Mouse (Mus musculus) intestine, embryonic 15.5 days (tissue): ENCODE measurements around the gene Gabpb1. TPM values are rescaled to one million over a fixed set of nuclear protein-coding genes. Genes with fewer than 3 reads are reported as not detected.
"Not testable (repeated sequence)": the region's sequence is repeated elsewhere in the genome, so short reads cannot be mapped to it uniquely, and the experiment has no call there.

Experiments
- ATAC-seq: fragments of 200-750 bp; cut with Nextera tagmentation; 2 replicates; pipeline ENCODE4 v1.8.0; 2017; ENCODE audit warnings: moderate TSS enrichment, moderate library complexity
- H3K27ac ChIP-seq: fragments of 300-500 bp; sonication (generic); 2 replicates; pipeline ENCODE4 v1.5.1; 2015; ENCODE audit warnings: mild to moderate bottlenecking, inconsistent platforms
- H3K27me3 ChIP-seq: fragments of 300-500 bp; sonication (generic); replicated peaks from 2 replicates; pipeline ENCODE4 v1.6.1; 2015; ENCODE audit warnings: inconsistent platforms
- H3K36me3 ChIP-seq: fragments of 300-500 bp; sonication (generic); 2 replicates; pipeline ENCODE4 v1.6.1; 2015; ENCODE audit warnings: inconsistent platforms
- H3K4me1 ChIP-seq: fragments of 300-500 bp; sonication (generic); replicated peaks from 2 replicates; pipeline ENCODE4 v1.6.1; 2015; ENCODE audit warnings: inconsistent platforms
- H3K4me2 ChIP-seq: fragments of 300-500 bp; sonication (generic); replicated peaks from 2 replicates; pipeline ENCODE4 v1.6.1; 2015; ENCODE audit warnings: mild to moderate bottlenecking, inconsistent platforms
- H3K4me3 ChIP-seq: fragments of 300-500 bp; sonication (generic); replicated peaks from 2 replicates; pipeline ENCODE4 v1.5.1; 2015; ENCODE audit warnings: inconsistent platforms
- H3K9ac ChIP-seq: fragments of 300-500 bp; sonication (generic); 2 replicates; pipeline ENCODE4 v1.6.1; 2015; ENCODE audit warnings: inconsistent platforms
- H3K9me3 ChIP-seq: fragments of 300-500 bp; sonication (generic); 2 replicates; pipeline ENCODE4 v1.6.1; 2016; ENCODE audit warnings: inconsistent platforms
- WGBS: fragments of 180-500 bp; shearing (Covaris S2); methylation state at CpG from one replicate; pipeline ENCODE4 v1.1.7; 2015; 5-methylcytosine and 5-hydroxymethylcytosine counted together
- polyA plus RNA-seq: library from polyadenylated mRNA; unstranded; fragments of >200 nt; fragmentation: Nextera tagmentation; extraction: Ambion mirVana; gene quantifications from 2 replicates; pipeline ENCODE4 v1.2.1, GENCODE M21; 2015

Gabpb1 gene
- polyA plus RNA-seq, 1 experiment from 2014 or later, result 39.6 TPM

DNA sequence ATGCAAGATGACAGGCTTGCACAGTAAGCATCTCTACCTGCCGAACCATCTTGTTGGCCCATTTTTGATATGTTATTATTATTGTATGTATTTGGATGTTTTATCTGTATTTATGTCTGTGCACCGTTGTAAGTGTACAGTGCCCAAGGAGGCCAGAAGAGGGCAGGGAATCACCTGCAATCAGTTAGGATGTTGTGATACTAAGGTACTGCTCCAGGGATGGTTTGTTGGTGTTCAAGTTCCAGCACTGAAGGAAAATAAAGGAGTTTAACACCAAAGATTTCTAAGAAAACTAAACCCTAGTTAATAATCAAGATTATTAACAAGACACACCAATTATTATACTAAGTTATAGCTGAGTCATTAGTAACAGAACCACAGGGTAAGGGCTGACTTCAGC lies 43.0 kb downstream of the Gabpb1 start:
- Histone ChIP-seq H3K27ac (no peak overlapping the region), H3K9ac (no peak overlapping the region), H3K4me2 (no peak overlapping the region), H3K36me3 (peaks cover 1% of the 10 kb centered on the region; the same call in 1 of the 2 replicates), H3K9me3 (no peaks in the 10 kb centered on the region), H3K4me1 (no peaks in the 10 kb centered on the region), H3K27me3 (no peaks in the 10 kb centered on the region), H3K4me3 (no peak overlapping the region)
- WGBS, result 86% methylated on average over 2 of the region's 2 CpGs
- no peak for ATAC-seq

DNA sequence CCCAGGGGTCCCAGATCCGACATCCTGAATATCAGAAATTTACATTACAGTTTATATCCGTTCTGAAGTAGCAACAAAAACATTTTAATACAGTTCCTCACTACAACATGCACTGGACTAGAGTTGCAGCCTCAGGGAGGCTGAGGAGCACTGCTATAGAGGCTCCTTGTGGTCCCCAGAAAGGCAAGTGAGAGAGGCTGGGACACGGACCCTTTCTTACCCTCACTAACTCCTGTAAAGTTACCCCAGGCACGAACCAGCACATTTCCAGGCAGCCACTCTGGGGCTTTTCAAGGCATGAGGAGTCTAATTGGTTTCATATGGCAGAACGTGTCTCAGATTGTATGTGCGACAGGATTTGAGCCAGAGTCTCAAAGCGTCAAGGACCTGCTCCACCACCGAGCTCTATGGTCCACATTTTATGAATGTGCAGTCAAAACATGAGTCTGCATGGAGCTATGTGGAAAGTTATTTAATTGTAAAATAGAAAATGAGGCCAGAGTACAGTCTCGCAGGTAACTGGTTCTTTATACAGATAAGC lies 47.6 kb downstream of the Gabpb1 start:
- ATAC-seq, result no peak

DNA sequence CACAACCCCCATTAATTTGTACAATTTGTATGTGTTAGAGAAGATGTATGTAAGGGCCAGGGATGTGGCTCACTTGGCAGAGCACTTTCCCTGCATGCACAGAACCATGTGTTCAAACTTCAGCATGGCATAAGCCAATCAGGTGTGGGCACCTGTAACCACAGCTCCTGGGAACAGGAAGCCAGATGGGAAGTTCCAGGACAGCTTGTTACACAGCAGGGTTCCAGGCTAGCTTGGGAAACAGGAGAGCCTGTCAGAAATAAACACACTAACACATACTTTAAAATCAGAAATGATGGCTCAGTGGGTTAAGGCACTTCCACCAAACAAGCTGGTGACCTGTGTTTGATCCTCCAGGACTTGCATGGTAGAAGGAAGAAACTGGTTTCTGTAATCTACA lies 53.0 kb downstream of the Gabpb1 start:
- ATAC-seq, result no peak
- no peaks in the 10 kb centered on the region for H3K9me3 ChIP-seq

More for the DNA sequence above, 47.6 kb downstream of the Gabpb1 start:
- no peaks in the 10 kb centered on the region for H3K9me3 ChIP-seq
- H3K27me3 ChIP-seq, result no peaks in the 10 kb centered on the region
- H3K27ac ChIP-seq, result no peak overlapping the region
- 88% methylated on average over 9 of the region's 9 CpGs for WGBS
- H3K4me3 ChIP-seq, result no peak overlapping the region
- H3K36me3 ChIP-seq, result no peaks in the 10 kb centered on the region
- H3K9ac ChIP-seq, result no peak overlapping the region
- H3K4me2 ChIP-seq, result no peak overlapping the region
- no peaks in the 10 kb centered on the region for H3K4me1 ChIP-seq

DNA sequence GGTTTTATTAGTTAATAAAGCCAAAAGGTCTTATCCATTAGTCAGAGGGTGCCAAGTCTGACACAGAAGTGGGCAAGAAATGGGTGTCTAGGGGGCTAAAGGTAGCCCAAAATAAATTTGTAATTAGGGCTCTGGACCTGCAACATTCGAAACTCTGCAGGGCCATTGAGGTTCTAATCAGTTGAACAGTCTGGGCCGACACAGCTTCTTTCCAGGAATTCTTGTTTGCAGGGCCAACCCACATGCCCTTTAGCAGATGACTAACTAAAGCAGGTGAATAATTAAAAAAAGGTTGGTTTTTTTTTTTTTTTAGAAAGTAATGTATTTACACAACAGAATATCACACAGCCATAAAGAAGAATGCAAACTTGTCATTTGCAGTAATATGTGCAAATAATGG lies 53.7 kb downstream of the Gabpb1 start:
- H3K4me3 ChIP-seq, result no peak overlapping the region
- no peaks in the 10 kb centered on the region for H3K4me1 ChIP-seq
- no peaks in the 10 kb centered on the region for H3K27me3 ChIP-seq
- H3K27ac ChIP-seq, result no peak overlapping the region
- ATAC-seq, result no peak
- WGBS, result 76% methylated on average over 2 of the region's 2 CpGs
- no peak overlapping the region for H3K9ac ChIP-seq
- no peak overlapping the region for H3K4me2 ChIP-seq
- H3K36me3 ChIP-seq, result no peaks in the 10 kb centered on the region
- no peaks in the 10 kb centered on the region for H3K9me3 ChIP-seq

More for the DNA sequence above, 53.0 kb downstream of the Gabpb1 start:
- Histone ChIP-seq H3K9ac (no peak overlapping the region), H3K27me3 (no peaks in the 10 kb centered on the region), H3K4me3 (no peak overlapping the region), H3K4me2 (no peak overlapping the region), H3K36me3 (no peaks in the 10 kb centered on the region), H3K27ac (no peak overlapping the region), H3K4me1 (no peaks in the 10 kb centered on the region)

DNA sequence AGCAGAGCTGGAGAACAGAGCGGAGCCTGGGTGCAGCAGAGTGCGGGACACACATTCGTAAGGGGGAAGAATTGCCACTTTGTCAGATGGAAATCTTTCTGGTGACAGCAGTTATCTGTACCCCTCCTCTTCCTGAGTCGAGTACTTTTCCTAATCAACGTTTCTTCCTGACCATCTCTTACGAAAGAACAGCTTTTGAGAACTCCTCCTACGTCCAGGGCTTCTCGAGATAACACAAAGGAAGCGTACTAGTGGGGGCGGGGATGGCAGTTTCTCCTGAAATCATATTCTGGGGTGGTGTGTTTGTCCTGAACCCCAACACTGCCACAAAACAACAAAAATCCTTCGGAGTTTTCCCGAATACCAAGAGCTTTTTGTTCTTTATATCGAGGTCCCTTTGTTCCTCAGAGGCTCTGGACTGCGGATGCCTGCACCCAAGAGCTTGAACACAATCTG lies 56.9 kb downstream of the Gabpb1 start, which contains the start of gene Hdc:
Hdc (minus strand) TSS at position 51 of the 456 bp plus-strand sequence.
- no peak for ATAC-seq
- Histone ChIP-seq H3K4me2 (no peak within 1 kb of the TSS), H3K4me3 (no peak within 1 kb of the TSS)

DNA sequence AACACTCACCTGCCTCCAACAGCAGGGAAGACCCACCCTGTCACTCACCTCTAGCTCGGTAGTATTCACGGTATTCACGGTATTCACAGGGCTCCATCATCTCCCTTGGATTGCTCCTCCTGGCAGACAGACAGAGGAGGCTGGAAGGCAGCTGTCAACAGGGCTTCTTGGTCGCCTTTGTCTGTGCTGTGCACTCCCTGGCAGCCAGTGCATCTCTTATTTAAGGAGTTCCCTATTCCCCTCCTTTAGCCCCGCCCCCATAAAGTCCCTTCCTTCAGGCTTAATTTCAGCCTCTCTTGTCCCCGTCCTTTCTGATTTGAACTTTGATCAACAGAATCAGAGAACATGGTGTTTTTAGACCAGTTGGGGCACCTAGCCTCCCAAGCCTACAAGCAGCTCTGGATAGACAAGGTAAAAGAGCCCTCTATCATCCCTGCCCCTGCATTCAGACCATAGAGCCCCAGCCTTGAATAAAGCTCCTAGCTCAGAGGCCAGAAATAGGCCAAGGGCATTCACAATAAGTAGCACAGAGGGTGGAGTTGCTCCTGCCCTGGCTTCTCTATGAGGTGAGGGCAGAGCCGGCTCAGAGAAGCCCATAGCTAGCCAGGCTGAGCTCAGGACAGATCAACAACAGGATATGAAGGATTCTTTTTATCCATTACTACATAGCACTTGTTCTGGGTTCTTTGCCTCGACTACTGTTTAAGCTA lies 57.5 kb downstream of the Gabpb1 start:
- Histone ChIP-seq H3K9ac (no peak overlapping the region), H3K27ac (no peak overlapping the region), H3K4me2 (no peak overlapping the region), H3K4me1 (no peaks in the 10 kb centered on the region), H3K27me3 (no peaks in the 10 kb centered on the region), H3K9me3 (no peaks in the 10 kb centered on the region), H3K36me3 (no peaks in the 10 kb centered on the region), H3K4me3 (no peak overlapping the region)
- WGBS, result 26% methylated on average over 8 of the region's 8 CpGs
- ATAC-seq, result no peak

More for the DNA sequence above, 56.9 kb downstream of the Gabpb1 start, which contains the start of gene Hdc:
- Histone ChIP-seq H3K27me3 (no peaks in the 10 kb centered on the region), H3K27ac (no peak within 1 kb of the TSS), H3K9me3 (no peaks in the 10 kb centered on the region), H3K4me1 (no peaks in the 10 kb centered on the region), H3K9ac (no peak within 1 kb of the TSS), H3K36me3 (no peaks in the 10 kb centered on the region)
- WGBS, result 70% methylated on average over 14 of the region's 14 CpGs

DNA sequence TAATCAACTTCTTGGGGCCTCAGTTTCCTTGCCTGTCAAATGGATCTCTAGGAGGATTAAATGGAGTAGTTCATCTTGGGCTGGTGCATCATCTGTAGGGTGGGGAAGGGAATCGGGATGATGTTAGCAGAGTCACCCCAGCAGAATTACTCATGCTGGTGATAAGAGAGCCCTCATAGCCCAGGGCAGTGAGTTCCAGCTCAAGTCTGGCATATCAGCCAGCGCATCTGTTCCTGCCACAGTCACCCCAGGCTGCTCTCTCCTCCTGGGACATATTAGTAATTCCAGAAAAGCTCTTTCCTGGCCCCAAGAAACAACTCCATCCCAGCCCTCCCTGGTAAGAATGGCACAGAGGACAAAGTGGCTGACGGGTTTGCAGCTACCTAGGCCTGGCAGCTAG lies 60.8 kb downstream of the Gabpb1 start:
- no peaks in the 10 kb centered on the region for H3K27me3 ChIP-seq
- H3K36me3 ChIP-seq, result no peaks in the 10 kb centered on the region
- no peak overlapping the region for H3K9ac ChIP-seq
- no peak for ATAC-seq
- no peak overlapping the region for H3K4me3 ChIP-seq
- H3K4me2 ChIP-seq, result no peak overlapping the region
- no peak overlapping the region for H3K27ac ChIP-seq
- no peaks in the 10 kb centered on the region for H3K9me3 ChIP-seq
- WGBS, result 89% methylated on average over 3 of the region's 3 CpGs
- no peaks in the 10 kb centered on the region for H3K4me1 ChIP-seq

DNA sequence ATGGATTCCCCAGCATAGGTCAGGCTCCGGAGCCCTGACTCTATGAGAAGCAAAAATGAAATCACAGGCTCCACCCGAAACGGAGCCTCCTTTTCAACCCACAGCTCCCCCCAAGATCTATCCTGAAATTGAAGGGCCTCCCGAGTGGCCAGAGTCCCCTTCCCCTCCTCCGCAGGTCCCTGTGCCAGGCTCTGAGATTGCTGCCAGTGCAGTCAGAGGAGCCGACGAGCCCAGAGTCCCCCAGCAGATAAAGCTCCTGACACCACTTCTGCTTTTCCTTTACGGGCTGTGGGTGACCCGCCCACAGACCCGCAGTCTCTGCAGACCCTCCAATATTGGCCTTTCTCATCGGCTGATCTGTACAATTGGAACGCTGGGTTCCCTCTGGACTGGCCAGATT lies 66.5 kb downstream of the Gabpb1 start:
- H3K9ac ChIP-seq, H3K4me2 ChIP-seq, ATAC-seq, H3K4me3 ChIP-seq, H3K4me1 ChIP-seq, H3K36me3 ChIP-seq, H3K27ac ChIP-seq, H3K9me3 ChIP-seq, H3K27me3 ChIP-seq: not testable (repeated sequence)
- 61% methylated on average over 12 of the region's 12 CpGs for WGBS

DNA sequence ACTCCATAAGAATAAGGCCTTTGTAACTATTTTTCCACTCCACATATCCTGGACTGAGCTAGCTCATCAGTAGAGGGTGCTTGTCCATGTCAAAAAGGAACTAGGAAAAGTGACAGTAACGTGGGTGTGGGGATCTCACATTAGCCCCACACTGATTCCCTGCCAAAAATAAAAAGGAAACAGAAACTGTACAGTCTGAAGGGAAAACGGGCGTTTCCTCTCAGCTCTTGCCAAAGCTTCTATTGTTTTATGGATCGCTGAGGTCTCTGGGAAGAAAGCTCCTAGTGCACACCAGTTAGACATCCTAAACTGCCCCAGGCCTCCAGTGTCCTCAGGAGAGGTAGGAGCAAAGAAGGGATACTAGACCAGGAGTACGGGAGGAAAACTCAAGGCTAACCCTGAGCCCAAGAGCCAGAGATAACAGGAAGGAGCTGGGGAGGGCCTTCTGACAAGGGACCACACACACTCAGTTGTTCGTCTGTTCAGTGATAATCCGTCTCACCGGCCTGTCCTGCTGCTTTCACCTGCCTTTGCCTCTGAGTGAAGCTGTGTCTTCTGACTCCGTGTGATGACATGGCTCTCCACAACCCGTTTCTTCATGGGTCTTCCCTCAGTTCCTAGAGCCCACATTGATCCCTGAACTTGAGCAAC lies 68.5 kb downstream of the Gabpb1 start:
- H3K27ac ChIP-seq, result no peak overlapping the region
- WGBS, result 56% methylated on average over 10 of the region's 10 CpGs
- H3K9ac ChIP-seq, result no peak overlapping the region

DNA sequence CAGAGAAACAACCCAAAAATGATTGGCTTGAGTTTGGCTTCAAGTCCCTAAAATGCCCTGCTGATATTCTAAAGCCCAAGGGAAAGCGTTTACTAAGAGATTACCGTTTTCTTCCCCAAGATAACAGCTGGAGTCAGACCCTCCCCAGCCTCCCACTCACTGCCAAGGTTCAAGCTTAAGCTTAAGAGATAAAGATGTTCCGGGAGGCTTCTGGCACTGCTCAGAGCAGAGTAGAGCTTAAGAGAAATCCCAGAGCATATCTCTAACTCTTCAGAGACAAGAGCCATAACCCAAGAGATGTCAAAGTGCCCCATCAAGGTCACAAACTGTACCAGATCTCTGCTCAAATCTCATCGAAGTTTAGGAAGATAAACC lies 69.5 kb downstream of the Gabpb1 start:
- no peak overlapping the region for H3K9ac ChIP-seq
- H3K9me3 ChIP-seq, result no peaks in the 10 kb centered on the region
- H3K27ac ChIP-seq, result no peak overlapping the region
- no peak for ATAC-seq
- no peaks in the 10 kb centered on the region for H3K36me3 ChIP-seq
- H3K4me1 ChIP-seq, result no peaks in the 10 kb centered on the region
- H3K4me2 ChIP-seq, result no peak overlapping the region
- H3K27me3 ChIP-seq, result no peaks in the 10 kb centered on the region
- H3K4me3 ChIP-seq, result no peak overlapping the region
- WGBS, result 53% methylated on average over 4 of the region's 4 CpGs

More for the DNA sequence above, 68.5 kb downstream of the Gabpb1 start:
- Histone ChIP-seq H3K9me3 (no peaks in the 10 kb centered on the region), H3K4me1 (no peaks in the 10 kb centered on the region), H3K4me2 (no peak overlapping the region), H3K36me3 (no peaks in the 10 kb centered on the region), H3K27me3 (no peaks in the 10 kb centered on the region), H3K4me3 (no peak overlapping the region)
- no peak for ATAC-seq

DNA sequence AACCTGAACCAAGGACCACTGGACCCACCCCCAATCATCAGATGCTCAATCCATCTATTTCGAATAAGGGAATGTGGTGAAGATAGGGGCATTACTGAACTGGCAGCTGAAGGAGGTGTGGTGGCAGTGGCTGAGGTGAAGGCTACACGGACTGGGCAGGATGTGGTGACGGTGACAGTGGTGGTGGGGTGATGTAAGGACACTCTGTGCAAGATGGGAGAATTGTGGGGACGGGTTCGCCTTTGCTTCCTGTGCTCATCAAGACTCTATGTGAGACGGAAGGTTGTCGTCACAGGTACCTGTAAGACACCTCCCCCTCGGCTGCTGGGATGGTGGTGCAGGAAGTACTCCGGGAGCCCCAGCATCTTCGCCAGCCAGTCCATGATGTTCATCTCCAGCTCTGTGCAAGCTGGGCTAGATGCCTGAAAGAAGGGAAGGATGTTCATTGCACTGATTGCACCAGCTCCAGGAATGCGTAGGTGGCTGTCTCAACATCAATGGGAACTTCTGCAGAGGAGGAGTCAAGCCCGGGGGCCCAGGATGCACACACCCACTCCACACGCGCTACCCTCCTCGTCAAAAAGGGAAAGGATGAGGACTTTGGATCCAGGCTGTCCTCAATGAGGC lies 70.0 kb downstream of the Gabpb1 start:
- no peak overlapping the region for H3K27ac ChIP-seq
- 82% methylated on average over 15 of the region's 15 CpGs for WGBS

DNA sequence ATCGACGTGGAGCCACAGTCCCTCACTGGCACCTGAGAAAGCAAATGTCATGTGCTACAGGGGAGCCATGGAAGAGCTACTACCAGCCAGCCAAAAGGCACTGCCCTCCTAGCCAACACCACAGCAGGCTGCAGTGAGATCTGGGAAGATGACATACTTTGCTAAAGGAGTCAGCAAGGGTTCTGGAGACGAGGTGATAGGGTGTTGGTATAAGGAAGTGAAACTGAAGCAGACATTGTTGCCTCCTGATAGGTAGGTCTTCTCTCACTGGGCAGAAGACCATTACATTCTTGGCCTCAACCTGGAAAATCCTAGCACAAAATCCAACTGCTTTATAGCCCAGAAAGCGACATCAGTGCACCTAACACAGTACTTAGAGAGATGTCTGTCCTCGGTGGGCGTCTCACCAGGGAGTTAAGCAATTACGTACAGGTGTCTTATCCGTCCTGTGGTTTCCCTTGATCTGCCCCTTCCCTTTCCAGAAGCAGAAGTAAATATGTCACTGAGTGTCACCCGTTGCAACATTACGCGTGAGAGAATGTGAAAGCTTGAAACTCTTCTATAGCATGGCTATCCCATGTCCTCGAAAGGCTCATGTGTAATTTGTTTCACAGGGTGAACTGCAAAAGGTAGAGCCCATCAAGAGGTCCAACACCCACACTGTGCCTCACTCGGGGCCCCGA lies 74.1 kb downstream of the Gabpb1 start:
- no peak overlapping the region for H3K4me3 ChIP-seq
- no peak overlapping the region for H3K27ac ChIP-seq
- no peaks in the 10 kb centered on the region for H3K27me3 ChIP-seq
- 82% methylated on average over 14 of the region's 14 CpGs for whole genome bisulfite sequencing
- no peaks in the 10 kb centered on the region for H3K36me3 ChIP-seq
- no peak overlapping the region for H3K9ac ChIP-seq
- no peak for ATAC-seq
- no peaks in the 10 kb centered on the region for H3K9me3 ChIP-seq
- H3K4me1 ChIP-seq, result no peaks in the 10 kb centered on the region
- H3K4me2 ChIP-seq, result no peak overlapping the region

More for the DNA sequence above, 70.0 kb downstream of the Gabpb1 start:
- Histone ChIP-seq H3K9me3 (no peaks in the 10 kb centered on the region), H3K9ac (no peak overlapping the region), H3K36me3 (no peaks in the 10 kb centered on the region), H3K4me1 (no peaks in the 10 kb centered on the region), H3K4me3 (no peak overlapping the region), H3K27me3 (no peaks in the 10 kb centered on the region), H3K4me2 (no peak overlapping the region)
- ATAC-seq, result no peak
